Comparison of ENCODE assay signal across 17 mouse cellular contexts in the genomic region with DNA sequence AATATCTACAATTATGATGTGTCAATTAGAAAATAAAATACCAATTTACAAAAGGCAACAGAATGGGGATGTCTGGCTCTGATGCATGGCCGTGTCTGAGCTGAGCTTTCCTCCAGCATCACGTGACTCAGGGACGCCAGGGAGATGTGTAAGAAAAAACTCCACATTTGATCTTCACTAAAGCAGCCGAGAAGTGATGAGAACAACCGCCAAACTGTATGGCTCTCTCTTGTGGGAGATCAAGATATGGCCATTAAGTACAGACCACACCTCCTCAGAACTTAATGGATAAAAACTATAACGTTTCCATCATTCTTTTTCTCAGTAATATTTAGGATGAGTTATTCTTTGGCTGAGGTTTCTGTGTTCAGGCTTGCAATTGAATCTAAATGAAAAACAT. TPM values are rescaled to one million over a fixed set of nuclear protein-coding genes. Genes with fewer than 3 reads are reported as not detected.
DNase-seq lines count a peak whose midpoint lies in the region; ATAC-seq and TF ChIP-seq lines count a peak whose summit lies in the region.
"Had no signal": no experiment of that assay in that cellular context is flagged by ENCODE, and none has a peak within 500 bp of the region (broad histone marks: within the 10 kb centered on the region; RNA-seq: fewer than 3 reads in every experiment).

No protein-coding gene starts in this region.

- 19% methylated on average over 6 of the region's 6 CpGs for WGBS in liver, embryonic 14.5 days (ENCODE audit: insufficient replicate concordance)
- 85% methylated on average over 6 of the region's 6 CpGs for WGBS in neural tube, embryonic 15.5 days
- WGBS in forebrain, embryonic 13.5 days: 80% methylated on average over 6 of the region's 6 CpGs

- H3K79me2 ChIP-seq in C2C12 (ENCODE audit: control insufficient read depth, insufficient read depth): no peaks in the 10 kb centered on the region

- H3K27me3 ChIP-seq in C2C12 (ENCODE audit: control insufficient read depth, insufficient read depth, insufficient read length): no peaks in the 10 kb centered on the region
- H3K27me3 ChIP-seq in liver, embryonic 14.5 days (ENCODE audit: control insufficient read depth, insufficient read depth, low read length): no peaks in the 10 kb centered on the region
- no peaks in the 10 kb centered on the region for H3K27me3 ChIP-seq in neural tube, embryonic 15.5 days (replicated peaks)
- no peaks in the 10 kb centered on the region for H3K27me3 ChIP-seq in forebrain, embryonic 13.5 days
- H3K27me3 ChIP-seq: forebrain, embryonic 15.5 days had no signal

- peak; percentile 61 for DNase-seq in 3T3-L1 (ENCODE audit: low read depth, low spot score)
- DNase-seq in liver, embryonic 14.5 days (ENCODE audit: low read depth in 3 of 3, low spot score in 3 of 3): peak; percentile 55 to 67 (median 60)
- DNase-seq in left cerebral cortex, postnatal 25 days (ENCODE audit: low spot score in 2 of 2): no peak
- DNase-seq: adrenal gland, postnatal 36 days; cerebellum, adult 11 months; gastrocnemius, postnatal 10 days; kidney, postnatal 36 days; thymus, postnatal 36 days had no signal

- H3K79me3 ChIP-seq in C2C12 (ENCODE audit: low read depth): no peaks in the 10 kb centered on the region

- intact Hi-C loops in left cerebral cortex, postnatal 25 days (cut with DNase I): no loop called here

- peak overlapping the region; percentile 23; the same call in 1 of the 2 replicates for H3K9ac ChIP-seq in liver, embryonic 14.5 days (replicated peaks)
- H3K9ac ChIP-seq in neural tube, embryonic 15.5 days (replicated peaks): no peak overlapping the region
- H3K9ac ChIP-seq in forebrain, embryonic 13.5 days: no peak overlapping the region
- H3K9ac ChIP-seq: forebrain, embryonic 15.5 days had no signal

- ATAC-seq in erythroblast, adult 5-6 weeks (replicated peaks; ENCODE audit: low FRiP score, poor library complexity, severe bottlenecking): peak; percentile 80
- ATAC-seq in liver, embryonic 14.5 days (ENCODE audit: insufficient read depth): peak; percentile 73
- no peak for ATAC-seq in neural tube, embryonic 15.5 days (ENCODE audit: low FRiP score)
- ATAC-seq in forebrain, embryonic 13.5 days: no peak
- ATAC-seq: forebrain, embryonic 15.5 days; inflammation-experienced regulatory T-cells, adult 6 months had no signal

- H3K4me2 ChIP-seq in liver, embryonic 14.5 days (ENCODE audit: low read depth): peak overlapping the region; percentile 61
- H3K4me2 ChIP-seq in neural tube, embryonic 15.5 days: no peak overlapping the region
- no peak overlapping the region for H3K4me2 ChIP-seq in forebrain, embryonic 13.5 days
- H3K4me2 ChIP-seq: forebrain, embryonic 15.5 days had no signal

- H3K27ac ChIP-seq in liver, embryonic 14.5 days: peak overlapping the region; percentile 79
- no peak overlapping the region for H3K27ac ChIP-seq in neural tube, embryonic 15.5 days (replicated peaks)
- no peak overlapping the region for H3K27ac ChIP-seq in forebrain, embryonic 13.5 days
- H3K27ac ChIP-seq: forebrain, embryonic 15.5 days; heart, embryonic 10.5 days; macrophage had no signal

- H3K4me3 ChIP-seq in C2C12 (ENCODE audit: insufficient read depth, poor library complexity, severe bottlenecking): no peak overlapping the region
- H3K4me3 ChIP-seq in liver, embryonic 14.5 days (ENCODE audit: insufficient read depth in 1 of 2, low read depth in 2 of 2, low read length in 2 of 2): peak overlapping the region; percentile 28 to 42; a peak in 3 of 4 replicates
- H3K4me3 ChIP-seq in neural tube, embryonic 15.5 days (replicated peaks): no peak overlapping the region
- H3K4me3 ChIP-seq in forebrain, embryonic 13.5 days: no peak overlapping the region
- H3K4me3 ChIP-seq: forebrain, embryonic 15.5 days; heart, embryonic 10.5 days had no signal

- TF ChIP-seq EP300 in liver, embryonic 14.5 days (IDR thresholded peaks at IDR 0.05; ENCODE audit: low read depth): no peak

- TF ChIP-seq CTCF in C2C12 (IDR thresholded peaks at IDR 0.05; ENCODE audit: control insufficient read depth, insufficient read depth, insufficient read length): no peak
- no peak for TF ChIP-seq CTCF in liver, embryonic 14.5 days (IDR thresholded peaks at IDR 0.05; ENCODE audit: low read depth)

- no peaks in the 10 kb centered on the region for H3K9me3 ChIP-seq in liver, embryonic 14.5 days (ENCODE audit: control insufficient read depth, low read length)
- no peaks in the 10 kb centered on the region for H3K9me3 ChIP-seq in neural tube, embryonic 15.5 days (replicated peaks)
- no peaks in the 10 kb centered on the region for H3K9me3 ChIP-seq in forebrain, embryonic 13.5 days (replicated peaks)
- H3K9me3 ChIP-seq: forebrain, embryonic 15.5 days; heart, embryonic 10.5 days had no signal

- no peak overlapping the region for H3ac ChIP-seq in C2C12 (ENCODE audit: control insufficient read depth, insufficient read length, low read depth)

- H3K36me3 ChIP-seq in C2C12 (ENCODE audit: control insufficient read depth, insufficient read depth): no peaks in the 10 kb centered on the region
- no peaks in the 10 kb centered on the region for H3K36me3 ChIP-seq in liver, embryonic 14.5 days (replicated peaks; ENCODE audit: control insufficient read depth, insufficient read depth, low read depth)
- no peaks in the 10 kb centered on the region for H3K36me3 ChIP-seq in neural tube, embryonic 15.5 days
- no peaks in the 10 kb centered on the region for H3K36me3 ChIP-seq in forebrain, embryonic 13.5 days (ENCODE audit: poor library complexity, severe bottlenecking)
- H3K36me3 ChIP-seq: forebrain, embryonic 15.5 days; heart, embryonic 10.5 days had no signal

- peaks cover 46 to 49% of the 10 kb centered on the region in 2 experiments for H3K4me1 ChIP-seq in liver, embryonic 14.5 days (replicated peaks; ENCODE audit: control insufficient read depth in 2 of 2, insufficient read depth in 2 of 2, low read length in 1 of 2)
- H3K4me1 ChIP-seq in neural tube, embryonic 15.5 days: no peaks in the 10 kb centered on the region
- H3K4me1 ChIP-seq in forebrain, embryonic 13.5 days: no peaks in the 10 kb centered on the region
- H3K4me1 ChIP-seq: forebrain, embryonic 15.5 days; heart, embryonic 10.5 days had no signal

TF ChIP-seq in C2C12, 6 proteins besides CTCF, POLR2A, EP300 and RAD21:
- TF ChIP-seq FOSL1 (IDR thresholded peaks at IDR 0.05; ENCODE audit: insufficient read depth, low read length, poor library complexity, severe bottlenecking) (no peak), USF1 (IDR thresholded peaks at IDR 0.05; ENCODE audit: low read depth) (peak; percentile 74)

RNA-seq across cellular contexts. Expression of a gene that starts 11.6 kb away (rescaled TPM):
- polyA plus RNA-seq in C2C12 (2012; fragmentation: generic; extraction: Trizol): 0.20 TPM
- 1.3 and 6.3 TPM in 2 replicates for total RNA-seq in erythroblast, adult 5-6 weeks (2015; ENCODE audit: low replicate concordance)
- total RNA-seq in erythroblast, adult 5-6 weeks (2017; ENCODE audit: low replicate concordance): 1.6 and 8.6 TPM in 2 replicates
- 0.70 and 0.88 TPM in 2 replicates for polyA plus RNA-seq in liver, embryonic 14.5 days (2012; rRNA removed)
- 0.30 and 0.53 TPM in 2 replicates for polyA plus RNA-seq in liver, embryonic 14.5 days (2014; fragmentation: Nextera tagmentation; extraction: Ambion mirVana)
- polyA plus RNA-seq in neural tube, embryonic 15.5 days (2015; fragmentation: Nextera tagmentation; extraction: Ambion mirVana): 0.10 TPM in 1 of 2 replicates, not detected in the other
- not detected in 2 replicates for polyA plus RNA-seq in forebrain, embryonic 13.5 days (2015; fragmentation: Nextera tagmentation; extraction: Ambion mirVana)
- total RNA-seq in left cerebral cortex, postnatal 25 days (2021): not detected
- total RNA-seq: adrenal gland, postnatal 36 days; common myeloid progenitor, adult 5-6 weeks had no signal
- polyA plus RNA-seq: forebrain, embryonic 15.5 days; heart, embryonic 10.5 days; inflammation-experienced regulatory T-cells, adult 6 months; macrophage had no signal

RNA-seq across cellular contexts. Expression of a gene that starts 29.0 kb away (rescaled TPM):
- polyA plus RNA-seq in C2C12 (2012; fragmentation: generic; extraction: Trizol): 29.0 TPM
- 8.2 and 25.0 TPM in 2 replicates for total RNA-seq in erythroblast, adult 5-6 weeks (2015; ENCODE audit: low replicate concordance)
- 47.5 and 64.2 TPM in 2 replicates for total RNA-seq in erythroblast, adult 5-6 weeks (2017; ENCODE audit: low replicate concordance)
- 10.3 and 20.1 TPM in 2 replicates for polyA plus RNA-seq in liver, embryonic 14.5 days (2012; rRNA removed)
- polyA plus RNA-seq in liver, embryonic 14.5 days (2014; fragmentation: Nextera tagmentation; extraction: Ambion mirVana): 48.6 and 49.4 TPM in 2 replicates
- 17.5 and 23.6 TPM in 2 replicates for polyA plus RNA-seq in neural tube, embryonic 15.5 days (2015; fragmentation: Nextera tagmentation; extraction: Ambion mirVana)
- polyA plus RNA-seq in forebrain, embryonic 13.5 days (2015; fragmentation: Nextera tagmentation; extraction: Ambion mirVana): 64.6 and 69.6 TPM in 2 replicates
- 10 to 100 TPM; 15.5 to 16.0 TPM for total RNA-seq in left cerebral cortex, postnatal 25 days (2021)

Comparison
In these comparisons a context has a peak if more than half of its experiments do, and no peak if none do; other contexts are left out.
1. DNase-seq: peak in 3T3-L1 (single experiment) and liver, embryonic 14.5 days (3 of 3); none in left cerebral cortex, postnatal 25 days (0 of 2).
2. H3K4me3 ChIP-seq: peak in liver, embryonic 14.5 days (2 of 2); none in C2C12 (single experiment), neural tube, embryonic 15.5 days (single experiment) and forebrain, embryonic 13.5 days (single experiment).
3. ATAC-seq: peak in erythroblast, adult 5-6 weeks (single experiment) and liver, embryonic 14.5 days (single experiment); none in neural tube, embryonic 15.5 days (single experiment) and forebrain, embryonic 13.5 days (single experiment).